Comparison of ENCODE assay signal across 8 mouse cellular contexts in the genomic region with DNA sequence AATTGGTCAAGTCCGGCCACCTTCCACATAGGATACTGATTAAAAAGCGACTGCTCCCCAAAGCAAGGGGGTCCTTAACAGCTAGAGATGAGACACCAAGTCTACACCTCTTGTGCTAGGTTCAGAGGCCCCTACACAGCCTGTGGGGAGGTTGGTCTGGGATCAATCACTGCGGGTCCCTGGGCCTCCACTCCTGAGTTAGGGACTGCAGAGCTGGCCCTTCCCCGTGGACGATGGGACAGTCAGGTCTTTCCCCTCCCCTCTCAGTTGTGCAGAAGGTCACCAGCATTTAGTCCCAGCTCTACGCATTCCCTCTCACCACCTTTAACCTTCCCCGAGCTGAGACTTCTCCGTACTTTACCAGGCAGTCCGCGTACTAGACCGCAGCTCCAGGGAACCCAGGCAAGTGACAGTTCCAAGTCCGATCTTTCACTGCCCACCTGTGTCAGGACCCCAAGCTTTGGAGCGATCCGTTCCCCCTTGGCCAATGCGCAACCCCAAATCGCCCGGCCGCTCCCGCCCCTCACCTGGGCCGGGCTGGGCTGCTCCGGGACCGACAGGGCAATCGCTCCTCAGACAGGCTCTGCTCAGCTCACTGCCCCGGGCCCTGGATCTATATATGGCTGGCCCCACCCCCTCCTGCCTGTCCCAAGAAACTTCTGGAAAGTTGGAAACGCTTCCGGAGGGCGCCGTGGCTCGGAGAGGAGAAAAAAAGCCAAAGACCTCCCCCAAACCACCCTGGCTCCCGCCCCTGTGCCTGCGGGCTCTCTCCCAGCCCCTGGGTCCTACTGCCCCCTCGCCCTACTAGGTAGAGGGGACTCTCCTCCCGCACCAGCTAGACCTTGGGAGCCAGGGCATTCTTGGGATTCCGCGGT. TPM values are rescaled to one million over a fixed set of nuclear protein-coding genes. Genes with fewer than 3 reads are reported as not detected.
DNase-seq lines count a peak whose midpoint lies in the region; ATAC-seq and TF ChIP-seq lines count a peak whose summit lies in the region.

Gene Serpinh1, minus strand, starts transcription at position 714 of the 875 bp plus-strand sequence.

- peak; percentile 91 for TF ChIP-seq EP300 in heart, postnatal 0 days (IDR thresholded peaks at IDR 0.05; ENCODE audit: low read depth)

- peak within 1 kb of the TSS; percentile 64 for H3K4me3 ChIP-seq in C2C12 (ENCODE audit: insufficient read depth, poor library complexity, severe bottlenecking)
- peak within 1 kb of the TSS; percentile 52 for H3K4me3 ChIP-seq in forebrain, embryonic 12.5 days (replicated peaks)
- H3K4me3 ChIP-seq in heart, postnatal 0 days (ENCODE audit: low read depth, low read length): peak within 1 kb of the TSS; percentile 71
- peak within 1 kb of the TSS; percentile 95 for H3K4me3 ChIP-seq in lung, adult 2 months (replicated peaks; ENCODE audit: extremely low read depth, low read depth, low read length)

- H3K4me2 ChIP-seq in forebrain, embryonic 12.5 days: peak within 1 kb of the TSS; percentile 73
- H3K4me2 ChIP-seq in heart, postnatal 0 days (ENCODE audit: low read depth, low read length): peak within 1 kb of the TSS; percentile 92

- H3K4me1 ChIP-seq in forebrain, embryonic 12.5 days: peaks cover 87% of the 10 kb centered on the region
- H3K4me1 ChIP-seq in heart, postnatal 0 days (ENCODE audit: control insufficient read depth, insufficient read depth): peaks cover 59% of the 10 kb centered on the region
- peaks cover 36% of the 10 kb centered on the region for H3K4me1 ChIP-seq in lung, adult 2 months (ENCODE audit: control insufficient read depth, insufficient read depth, low read length)

- peak; percentile 37; the same call in 1 of the 2 replicates for ATAC-seq in forebrain, embryonic 12.5 days (ENCODE audit: low FRiP score)
- ATAC-seq in heart, postnatal 0 days (ENCODE audit: insufficient read depth, low read depth): peak; percentile 83

- peak; percentile 85; the same call in 1 of the 2 replicates for TF ChIP-seq POLR2A in lung, adult 2 months (IDR thresholded peaks at IDR 0.05; ENCODE audit: borderline replicate concordance, extremely low read depth, low read depth, low read length)

- H3K9ac ChIP-seq in forebrain, embryonic 12.5 days: peak within 1 kb of the TSS; percentile 73
- peak within 1 kb of the TSS; percentile 84 for H3K9ac ChIP-seq in heart, postnatal 0 days (replicated peaks; ENCODE audit: low read depth, low read length)

- H3K9me3 ChIP-seq in forebrain, embryonic 12.5 days: no peaks in the 10 kb centered on the region
- H3K9me3 ChIP-seq in heart, postnatal 0 days (replicated peaks; ENCODE audit: control insufficient read depth, low read length): no peaks in the 10 kb centered on the region

- peak within 1 kb of the TSS; percentile 75 for H3ac ChIP-seq in C2C12 (ENCODE audit: control insufficient read depth, insufficient read length, low read depth)

- no peak for TF ChIP-seq CTCF in C2C12 (IDR thresholded peaks at IDR 0.05; ENCODE audit: control insufficient read depth, insufficient read depth, insufficient read length)
- TF ChIP-seq CTCF in heart, postnatal 0 days (IDR thresholded peaks at IDR 0.05; ENCODE audit: low read depth): no peak
- TF ChIP-seq CTCF in lung, adult 2 months (IDR thresholded peaks at IDR 0.05; ENCODE audit: insufficient read depth, low read length): no peak

- peak within 1 kb of the TSS; percentile 96 for H3K27ac ChIP-seq in forebrain, embryonic 12.5 days
- H3K27ac ChIP-seq in heart, postnatal 0 days (ENCODE audit: low read depth): peak within 1 kb of the TSS; percentile 96

- peaks cover 58% of the 10 kb centered on the region for H3K79me2 ChIP-seq in C2C12 (ENCODE audit: control insufficient read depth, insufficient read depth)

- H3K27me3 ChIP-seq in C2C12 (ENCODE audit: control insufficient read depth, insufficient read depth, insufficient read length): no peaks in the 10 kb centered on the region
- no peaks in the 10 kb centered on the region for H3K27me3 ChIP-seq in forebrain, embryonic 12.5 days
- no peaks in the 10 kb centered on the region for H3K27me3 ChIP-seq in heart, postnatal 0 days (ENCODE audit: control insufficient read depth, insufficient read depth, low read length)

- DNase-seq in adrenal gland, adult 8-10 months: peak; percentile 83
- DNase-seq in heart, postnatal 0 days (ENCODE audit: low spot score): peak; percentile 98
- peak; percentile 92 to 95 for DNase-seq in kidney, postnatal 25 days
- DNase-seq in lung, adult 2 months: peak; percentile 86
- DNase-seq in ovary, postnatal 36 days (ENCODE audit: low spot score): peak; percentile 89
- no peak for DNase-seq in thymus, postnatal 25 days

- peaks cover 35% of the 10 kb centered on the region for H3K36me3 ChIP-seq in C2C12 (ENCODE audit: control insufficient read depth, insufficient read depth)
- peaks cover 20% of the 10 kb centered on the region for H3K36me3 ChIP-seq in forebrain, embryonic 12.5 days (replicated peaks)
- peaks cover 21% of the 10 kb centered on the region for H3K36me3 ChIP-seq in heart, postnatal 0 days (replicated peaks; ENCODE audit: control insufficient read depth, insufficient read depth, low read length)

- WGBS in forebrain, embryonic 12.5 days: 1% methylated on average over 35 of the region's 35 CpGs
- WGBS in heart, postnatal 0 days: under 1% methylated on average over 35 of the region's 35 CpGs
- WGBS in lung, adult 2 months: 2% methylated on average over 35 of the region's 35 CpGs

- H3K79me3 ChIP-seq in C2C12 (ENCODE audit: low read depth): peaks cover 48% of the 10 kb centered on the region

TF ChIP-seq in C2C12, 6 proteins besides CTCF, POLR2A, EP300 and RAD21:
- no peak for TF ChIP-seq FOSL1 (IDR thresholded peaks at IDR 0.05; ENCODE audit: insufficient read depth, low read length, poor library complexity, severe bottlenecking)
- TF ChIP-seq MAX (IDR thresholded peaks at IDR 0.05): no peak
- no peak for TF ChIP-seq USF1 (IDR thresholded peaks at IDR 0.05; ENCODE audit: low read depth)
- TF ChIP-seq MYOD1 (IDR thresholded peaks at IDR 0.05; ENCODE audit: control insufficient read depth, insufficient read length, low read depth): no peak
- no peak for TF ChIP-seq CEBPB (IDR thresholded peaks at IDR 0.05; ENCODE audit: low read depth)

RNA-seq across cellular contexts. Expression of gene Serpinh1, which starts in this region (rescaled TPM):
- polyA plus RNA-seq in C2C12 (2012; fragmentation: generic; extraction: Trizol): 1,202 TPM
- total RNA-seq in adrenal gland, adult 8-10 months (2022): 100 to 1,000 TPM; 127 to 266 (median 171) TPM
- polyA plus RNA-seq in forebrain, embryonic 12.5 days (2016; fragmentation: Nextera tagmentation; extraction: Ambion mirVana): 425 and 501 TPM in 2 replicates
- total RNA-seq in heart, postnatal 0 days (2014; rRNA removed; ENCODE audit: low replicate concordance): 811 and 864 TPM in 2 replicates
- 522 and 571 TPM in 2 replicates for polyA plus RNA-seq in heart, postnatal 0 days (2015; fragmentation: Nextera tagmentation; extraction: Ambion mirVana)
- polyA plus RNA-seq in lung, adult 2 months (2012; rRNA removed): 364 and 388 TPM in 2 replicates
